Mouse (Mus musculus): ENCODE measurements around the gene Egflam.

Gene Egflam

DNA sequence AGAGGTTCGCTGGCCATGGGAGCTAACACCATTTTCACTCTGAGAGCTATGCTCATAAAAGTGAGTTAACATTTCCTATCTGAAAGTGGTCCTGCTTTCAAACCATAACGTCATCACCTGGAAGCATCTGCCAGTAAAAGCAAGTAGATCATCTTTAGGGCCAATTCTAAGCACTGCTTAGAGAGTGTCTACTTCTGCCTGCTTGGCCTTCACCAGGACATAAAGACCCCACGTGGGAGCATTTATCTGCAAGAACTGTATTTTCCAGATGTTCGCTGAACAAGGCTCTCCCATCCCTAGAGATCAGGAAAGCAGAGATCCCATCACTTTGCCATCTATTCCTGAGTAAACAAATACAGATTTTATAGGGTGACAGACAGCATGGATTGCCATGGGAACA, 108.2 kb downstream of the Egflam start:
- DNase-seq, result no peak

DNA sequence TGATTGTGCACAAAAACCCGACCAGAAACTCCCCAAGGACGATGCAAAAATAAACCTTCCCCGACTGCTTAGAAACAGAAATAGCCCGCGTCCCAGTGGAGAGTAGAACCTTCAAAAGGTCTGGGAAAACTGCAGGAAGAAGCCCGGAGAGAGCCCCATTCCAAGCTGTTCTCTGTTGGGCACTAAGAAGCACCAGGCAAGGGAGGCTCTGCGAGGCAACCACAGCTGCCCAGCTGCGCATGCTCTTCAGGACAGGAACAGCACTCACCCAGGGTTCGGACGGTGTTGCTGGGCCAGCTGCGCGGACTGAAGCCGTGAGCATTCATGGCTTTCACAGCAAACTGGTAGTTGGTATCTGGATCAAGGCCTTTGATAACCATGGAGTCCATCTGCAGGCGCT, 108.7 kb downstream of the Egflam start:
- no peak for DNase-seq

DNA sequence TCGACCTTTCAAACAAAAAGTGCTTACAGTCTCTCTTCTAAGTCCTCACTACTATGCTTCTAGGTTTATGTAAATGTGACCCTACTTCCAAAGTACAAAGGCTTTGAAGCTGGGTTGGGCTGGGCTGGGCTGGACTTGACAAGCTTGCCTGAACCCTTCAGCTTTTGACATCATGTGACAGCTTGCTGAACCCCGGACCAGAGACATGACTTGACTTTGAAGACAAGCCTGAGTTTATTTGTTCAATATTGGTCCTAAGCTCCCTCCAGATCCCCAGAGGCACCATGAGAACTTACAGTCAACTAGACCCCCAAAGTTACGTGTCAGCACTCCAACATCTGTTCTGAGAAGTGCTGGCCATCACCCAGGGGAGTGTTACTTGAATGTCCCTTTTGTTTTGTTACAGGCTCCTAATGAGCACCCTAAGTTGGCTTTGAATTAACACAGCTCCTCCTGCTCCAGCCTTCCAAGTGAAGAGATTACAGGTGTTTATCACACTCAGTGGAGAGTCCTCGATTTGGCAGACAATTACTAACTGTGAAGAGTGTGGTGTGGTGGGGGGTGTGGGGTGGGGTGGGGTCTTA, 109.3 kb downstream of the Egflam start:
- no peak for DNase-seq

DNA sequence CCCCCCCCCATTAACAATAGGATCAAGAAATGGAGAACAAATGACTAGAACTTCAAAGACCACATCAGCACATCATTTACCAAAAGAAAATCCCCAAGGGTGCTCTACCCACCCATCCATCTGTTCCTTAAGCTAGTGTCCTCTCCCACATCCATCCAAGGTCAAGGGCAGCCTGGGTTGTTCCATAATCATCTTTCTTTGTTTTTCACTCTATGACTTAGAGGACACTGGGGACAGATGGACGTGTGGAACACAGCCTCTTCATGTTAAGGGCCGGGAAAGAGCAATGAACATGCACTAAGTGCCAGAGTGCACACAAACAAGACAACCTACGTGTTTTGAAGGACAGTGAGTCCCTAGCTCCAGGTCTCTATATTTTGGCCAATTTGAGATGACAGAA, 110.3 kb downstream of the Egflam start:
- no peak for DNase-seq

DNA sequence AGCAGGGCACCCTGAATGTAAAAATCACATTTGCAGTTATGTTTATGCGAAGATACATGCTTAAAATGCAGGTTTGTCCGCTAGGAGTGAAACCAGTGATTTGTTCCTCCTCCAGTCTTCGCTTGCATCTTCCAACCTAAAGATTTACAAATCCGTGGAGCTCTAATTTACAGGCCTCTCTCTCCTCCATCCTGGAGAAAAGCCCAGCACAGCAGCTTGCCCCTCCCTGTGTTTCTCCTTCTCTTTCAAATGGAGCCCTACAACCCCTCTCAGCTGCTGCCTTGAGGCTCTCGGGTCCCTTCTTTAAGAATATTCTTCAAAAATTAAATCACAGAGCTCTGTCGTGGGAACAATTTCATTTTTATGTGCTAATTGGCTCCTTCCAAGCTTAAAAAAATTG, 116.6 kb downstream of the Egflam start:
- no peak for DNase-seq

DNA sequence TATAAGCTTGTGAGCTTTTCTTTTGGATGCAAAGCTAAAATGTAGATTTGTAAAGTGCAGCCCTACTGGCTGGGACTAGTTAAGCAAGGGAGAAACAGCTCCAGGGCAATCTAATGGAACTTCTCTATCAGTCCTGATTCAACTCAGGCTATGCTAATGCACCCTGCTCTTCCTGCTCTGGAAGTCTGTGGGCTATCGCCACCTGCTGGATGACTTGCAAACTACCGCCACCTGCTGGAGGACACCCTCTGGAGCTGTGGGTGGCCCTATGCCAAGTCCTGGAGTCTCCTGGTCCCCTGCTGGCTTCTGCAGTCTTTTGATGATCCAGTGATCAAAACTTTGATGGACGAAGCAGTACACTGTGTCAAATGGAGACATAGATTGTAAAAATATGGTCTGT, 134.4 kb downstream of the Egflam start:
- DNase-seq, result peak; percentile 85

DNA sequence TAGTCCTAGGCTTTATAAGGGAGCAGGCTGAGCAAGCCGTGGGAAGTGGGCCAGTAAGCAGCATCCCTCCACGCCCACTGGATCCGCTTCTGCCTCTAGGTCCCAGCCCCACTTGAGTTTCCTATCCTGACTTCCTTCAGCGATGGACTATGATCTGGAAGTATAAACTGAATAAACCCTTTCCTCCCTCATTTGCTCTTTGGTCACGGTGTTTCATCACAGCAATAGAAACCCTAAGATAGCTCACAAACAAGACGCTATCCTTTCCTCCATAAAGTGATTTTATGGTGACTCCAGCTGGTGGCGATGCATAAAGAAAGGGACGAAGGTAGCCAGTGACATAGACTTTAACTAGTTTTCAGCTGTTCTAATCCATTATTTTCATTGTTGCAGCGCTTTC, 134.9 kb downstream of the Egflam start:
- DNase-seq, result no peak

DNA sequence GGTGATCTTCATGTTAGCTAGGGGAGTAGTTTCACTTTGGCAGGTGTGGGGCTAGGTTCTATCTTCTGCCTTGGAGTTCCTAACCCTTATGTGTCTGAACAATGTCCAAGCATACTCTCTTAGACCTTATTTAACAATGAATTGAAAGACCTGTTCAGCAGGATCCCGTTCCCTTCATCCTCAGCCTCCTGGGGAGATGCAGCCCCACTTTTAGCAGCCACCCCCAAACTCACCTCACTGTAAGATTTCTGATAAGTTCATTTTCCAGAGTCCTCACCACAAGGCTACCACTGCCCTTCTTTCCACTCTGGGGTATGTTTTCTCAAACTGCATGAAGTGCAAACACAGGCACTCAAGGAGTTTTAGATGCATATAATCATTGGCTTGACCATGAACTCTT, 136.8 kb downstream of the Egflam start:
- DNase-seq, result no peak

DNA sequence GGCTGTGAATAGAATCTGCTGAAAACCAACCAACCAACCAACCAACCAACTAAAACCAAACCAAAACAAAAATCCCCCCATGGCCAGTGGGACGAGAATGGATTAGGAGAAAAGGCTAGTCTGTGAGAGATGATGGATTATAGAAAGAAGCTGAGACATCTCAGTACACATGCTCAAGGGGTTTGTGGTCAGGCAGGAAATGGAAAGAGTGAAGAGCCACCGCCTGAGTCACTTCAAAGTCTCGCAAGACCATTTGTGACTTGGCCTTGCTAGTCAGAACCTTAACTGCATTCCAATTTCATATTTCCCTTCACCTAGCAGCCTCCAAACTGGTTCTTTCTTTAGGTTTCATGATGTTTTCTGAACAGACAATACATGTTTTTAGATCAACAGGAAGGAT, 141.6 kb downstream of the Egflam start:
- no peak for DNase-seq

DNA sequence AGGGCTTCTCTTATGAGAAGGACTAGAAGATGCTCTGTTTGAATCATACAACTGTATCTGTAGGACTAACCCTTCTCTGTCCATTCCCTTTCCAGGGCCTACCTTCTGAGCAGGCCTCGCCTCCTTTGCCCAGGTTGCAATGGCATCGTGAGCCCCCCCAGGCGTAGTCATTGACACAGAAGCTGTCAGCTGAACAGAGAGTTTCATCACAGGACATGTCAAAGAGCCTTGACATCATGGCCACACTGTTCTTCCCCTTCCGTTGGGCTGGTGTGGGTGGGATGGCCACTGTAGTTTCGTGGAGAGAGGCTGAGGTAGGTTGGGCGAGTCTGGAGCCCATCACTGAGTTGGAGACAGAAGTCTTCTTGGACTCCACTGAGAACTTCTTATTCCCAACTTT, 144.9 kb downstream of the Egflam start:
- no peak for DNase-seq

DNA sequence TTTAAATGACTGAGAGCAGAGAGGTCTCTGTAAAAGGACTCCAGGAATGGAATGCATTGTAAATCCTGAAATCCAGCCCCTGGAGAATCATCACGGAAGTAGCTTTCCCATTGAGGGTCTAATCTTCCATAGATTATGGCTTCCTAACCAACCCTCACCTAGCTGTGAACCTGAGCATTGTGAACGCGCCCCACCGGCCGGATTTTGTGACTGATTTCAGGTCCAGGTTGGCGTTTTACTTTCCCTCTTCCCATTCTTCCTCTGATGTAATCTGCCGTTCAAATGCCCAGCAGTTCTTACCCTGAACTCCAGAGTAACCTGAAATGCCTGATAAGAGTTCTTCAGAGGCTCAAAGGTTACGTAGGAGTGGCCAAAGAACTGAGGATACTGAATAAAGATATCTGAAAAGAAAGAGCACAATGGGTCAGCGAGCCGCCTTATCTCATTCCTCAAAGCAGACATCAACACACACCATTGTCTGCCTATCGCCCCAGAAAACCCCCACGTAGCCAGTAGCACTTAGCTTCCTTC, 146.0 kb downstream of the Egflam start:
- DNase-seq, result no peak

DNA sequence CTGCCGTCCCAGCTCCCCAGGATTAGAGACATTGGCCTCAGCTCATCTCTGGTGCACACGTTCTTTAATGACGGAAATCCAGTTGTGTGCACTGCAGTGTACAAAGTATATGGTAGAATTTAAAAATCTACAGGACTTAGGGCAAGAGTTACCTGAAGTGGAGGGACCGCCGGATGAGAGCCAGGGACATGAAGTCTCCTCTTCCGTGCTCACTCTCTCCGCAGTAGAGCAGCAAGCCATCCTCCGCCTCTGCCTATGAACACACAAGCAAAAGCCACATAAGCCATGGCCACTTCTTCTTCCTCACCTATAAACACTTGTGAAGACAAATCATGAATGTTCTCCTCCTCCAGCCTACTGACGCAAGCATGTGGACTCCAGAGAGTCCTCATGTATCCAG, 147.2 kb downstream of the Egflam start:
- DNase-seq, result no peak

DNA sequence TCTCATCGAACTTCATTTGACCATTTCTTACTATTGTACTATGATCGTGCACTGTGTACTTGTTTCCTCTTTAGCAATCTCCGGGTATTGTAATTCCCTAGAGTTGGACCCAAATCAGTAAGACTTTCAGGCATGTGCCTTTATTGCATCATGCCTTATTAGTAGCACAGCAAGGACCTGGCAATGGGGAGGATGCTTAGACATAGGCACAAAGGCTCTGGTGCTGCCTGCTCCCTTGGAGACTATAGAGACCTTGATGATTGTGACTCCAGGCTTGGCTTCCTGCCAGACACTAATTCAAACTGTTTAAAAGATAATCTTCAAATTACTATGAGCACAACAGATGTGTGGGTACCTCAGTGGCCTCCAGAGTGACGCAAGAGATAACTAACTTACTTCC, 149.0 kb downstream of the Egflam start:
- no peak for DNase-seq

DNA sequence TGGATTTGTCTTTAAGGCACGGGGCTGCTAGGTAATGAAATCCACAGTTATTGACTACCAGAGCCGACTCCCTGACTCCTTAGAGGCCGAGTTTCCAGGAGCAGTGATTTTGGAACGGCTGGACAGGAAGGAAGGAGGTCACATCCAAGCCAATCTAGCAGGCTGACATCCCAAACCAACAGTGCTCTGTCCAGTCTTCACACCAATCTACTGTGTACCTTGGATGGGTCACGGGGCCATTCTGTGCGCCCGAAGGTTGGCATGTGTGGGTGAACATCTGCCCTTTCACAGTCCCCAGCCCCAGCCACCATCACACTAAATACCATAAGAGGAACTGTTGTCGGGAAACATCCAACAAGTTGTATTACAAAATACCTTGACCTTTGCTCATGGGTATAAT, 150.9 kb downstream of the Egflam start:
- DNase-seq, result no peak

DNA sequence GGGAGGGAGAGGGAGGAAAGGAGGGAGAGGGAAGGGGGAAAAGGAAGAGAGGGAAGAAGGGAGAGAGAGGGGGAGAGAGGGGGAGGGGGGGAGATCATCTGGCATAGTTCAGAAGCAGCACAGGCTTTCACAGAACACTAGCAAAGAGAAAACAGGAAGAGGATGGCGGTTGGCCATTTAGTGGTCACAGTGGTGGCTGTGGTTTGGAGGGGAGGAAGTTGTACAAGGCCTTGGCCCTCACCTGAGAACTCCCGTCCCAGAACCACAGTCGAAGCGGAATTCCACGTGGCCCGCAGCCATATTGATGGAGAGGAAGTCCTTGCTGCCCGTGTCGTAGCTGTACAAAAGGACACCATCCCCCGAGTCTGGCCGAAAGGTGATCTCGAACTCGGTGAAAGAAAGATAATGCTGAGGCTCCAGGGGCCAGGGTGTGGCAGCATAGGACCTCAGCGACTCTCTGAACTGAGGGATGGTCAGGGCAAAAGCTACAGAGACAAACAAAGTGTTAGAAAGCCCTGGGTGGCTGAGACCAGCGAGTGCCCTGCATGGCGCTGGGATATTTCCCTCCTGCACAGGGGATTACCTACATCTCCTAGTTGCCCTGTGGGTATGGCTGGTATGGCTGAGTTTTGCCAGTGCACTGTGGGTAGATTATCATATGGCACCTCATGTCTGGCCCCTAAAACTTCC, 155.9 kb downstream of the Egflam start:
- no peak for DNase-seq

DNA sequence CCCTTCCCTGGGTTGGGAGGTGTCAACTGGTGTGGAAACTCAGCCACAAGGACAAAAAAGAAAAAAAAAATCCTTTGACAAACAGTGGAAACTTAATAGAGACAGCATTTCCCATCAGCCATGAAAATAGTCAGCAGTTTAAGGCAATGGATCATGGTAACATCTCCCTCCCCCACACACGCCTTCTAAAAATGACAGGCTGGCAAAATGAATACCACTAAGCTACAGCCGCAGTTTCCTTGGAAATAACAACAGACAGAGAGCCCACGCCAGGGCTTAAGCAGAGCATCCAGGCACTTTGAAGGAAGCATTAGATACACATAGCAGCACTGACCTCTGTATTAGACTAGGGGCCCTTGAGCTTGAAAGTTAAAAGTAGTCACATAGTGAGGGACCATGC, 157.2 kb downstream of the Egflam start:
- DNase-seq, result no peak

DNA sequence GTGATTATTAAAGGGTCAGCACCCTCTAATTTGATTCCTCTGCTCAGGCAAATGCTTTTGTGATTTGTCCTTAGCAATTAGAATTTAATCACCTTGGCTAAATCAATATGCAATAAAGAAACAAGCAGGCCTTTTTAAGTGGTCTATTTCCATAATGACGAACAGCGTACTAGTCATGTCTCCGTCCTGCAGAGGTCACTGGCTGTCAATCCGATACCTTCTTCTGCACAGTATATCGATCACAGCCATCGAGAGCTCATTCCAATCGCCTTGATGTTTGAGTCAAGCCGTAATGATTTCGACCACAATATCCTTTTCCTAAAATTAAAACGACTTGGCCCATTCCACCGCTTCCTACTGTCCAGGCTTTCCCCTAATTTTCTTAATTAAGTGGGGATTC, 158.3 kb downstream of the Egflam start:
- no peak for DNase-seq

DNA sequence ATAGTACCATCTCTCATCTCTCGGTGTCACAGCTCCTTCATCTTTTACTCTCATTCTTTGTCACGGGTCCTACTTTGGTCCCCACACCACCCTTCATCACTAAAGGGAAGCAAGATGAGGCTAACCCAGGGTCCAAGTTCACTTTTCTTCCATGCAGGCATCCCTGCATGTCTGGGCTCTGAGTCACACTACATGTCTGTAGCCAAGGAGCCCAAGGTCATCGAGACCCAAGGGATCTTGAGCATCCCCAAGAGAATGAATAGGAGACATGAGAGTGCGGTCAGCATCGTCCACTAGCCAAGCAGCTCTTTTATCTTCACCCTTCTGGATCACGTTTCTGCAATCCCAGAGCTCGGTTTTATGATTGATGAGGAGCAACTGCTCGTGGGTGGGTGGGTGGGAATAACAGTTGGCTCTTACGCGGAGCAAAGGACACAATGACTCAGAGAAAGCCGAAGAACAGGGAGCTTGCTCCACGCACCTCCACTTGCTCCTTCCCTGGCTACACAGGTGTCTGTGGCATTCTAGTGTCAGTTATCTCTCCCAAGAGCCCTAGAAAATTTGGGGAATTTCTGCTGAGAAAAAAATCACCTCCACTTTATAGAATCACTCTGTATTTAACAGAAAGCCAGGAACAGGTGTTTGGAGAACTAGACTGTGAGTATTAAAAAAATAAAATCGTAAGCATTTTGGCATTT, 164.7 kb downstream of the Egflam start:
- no peak for DNase-seq

DNA sequence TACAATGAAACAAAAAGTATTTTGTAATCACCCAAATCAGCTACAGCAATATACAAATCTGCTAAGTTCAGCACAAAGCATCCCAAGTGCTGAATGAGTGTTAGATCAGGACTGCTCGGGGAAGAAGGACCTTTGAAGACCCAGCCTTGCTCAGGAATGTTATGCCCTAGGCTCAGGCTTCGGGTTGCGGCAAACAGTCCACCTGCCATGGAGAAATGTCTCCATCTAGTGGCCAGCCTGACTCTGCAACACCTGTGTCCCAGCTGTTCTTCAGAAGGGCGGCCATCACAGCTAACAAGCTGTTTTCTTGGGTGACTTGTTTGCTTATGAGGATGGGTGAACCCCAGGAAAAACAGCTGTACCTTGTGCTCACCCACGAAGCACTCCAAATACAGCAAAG, 172.0 kb downstream of the Egflam start:
- peak; percentile 82 for DNase-seq

DNA sequence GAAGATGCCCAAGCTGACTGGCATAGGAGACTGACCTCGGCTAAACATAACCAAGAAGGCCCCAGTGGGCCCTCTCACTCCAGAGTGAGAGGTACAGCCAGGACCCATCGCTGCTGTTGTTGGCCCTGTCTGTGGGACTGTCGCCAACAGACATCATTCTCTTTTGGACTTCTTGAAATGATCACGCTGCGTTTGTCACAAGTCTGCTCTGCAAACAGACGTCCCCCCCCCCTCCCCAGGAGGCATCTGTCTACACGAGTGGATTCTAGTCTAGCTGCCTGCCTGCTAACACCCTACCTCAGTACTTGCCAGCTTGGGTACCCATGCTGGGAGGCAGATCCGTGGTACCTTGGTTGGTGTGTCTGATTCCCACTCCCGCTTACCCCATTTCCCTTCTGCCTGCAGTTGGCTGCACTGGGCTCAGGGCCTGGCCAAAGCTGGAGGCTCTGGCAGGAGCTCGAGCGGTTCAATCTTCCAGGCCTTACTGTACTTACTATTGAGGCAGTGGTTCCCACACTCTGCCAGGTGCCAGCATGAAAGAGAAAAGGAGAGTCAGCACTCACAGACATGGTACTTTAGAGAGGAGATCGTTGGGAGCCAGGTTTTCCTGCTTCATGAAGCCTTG, 173.9 kb downstream of the Egflam start:
- no peak for DNase-seq

DNA sequence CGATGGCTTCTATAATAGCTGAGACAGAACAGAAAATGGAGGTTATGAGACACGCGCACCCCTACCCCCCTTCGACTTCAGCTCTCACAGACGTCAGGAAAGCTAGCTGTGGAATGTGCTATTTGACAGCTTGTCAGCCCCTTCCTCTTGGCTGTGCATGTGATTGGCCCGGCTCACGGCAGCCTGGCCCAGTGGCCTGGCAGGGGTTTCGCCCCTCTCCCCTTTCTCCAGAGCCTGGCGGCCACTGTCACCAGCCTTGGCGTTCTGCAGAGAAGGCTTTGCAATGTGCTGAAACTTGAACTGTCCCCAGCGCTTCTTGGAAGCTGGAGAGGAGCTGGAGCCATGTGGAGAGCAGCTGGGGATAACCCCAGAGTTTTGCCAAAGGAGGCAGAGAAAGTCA, 175.4 kb downstream of the Egflam start:
- DNase-seq, result no peak

DNA sequence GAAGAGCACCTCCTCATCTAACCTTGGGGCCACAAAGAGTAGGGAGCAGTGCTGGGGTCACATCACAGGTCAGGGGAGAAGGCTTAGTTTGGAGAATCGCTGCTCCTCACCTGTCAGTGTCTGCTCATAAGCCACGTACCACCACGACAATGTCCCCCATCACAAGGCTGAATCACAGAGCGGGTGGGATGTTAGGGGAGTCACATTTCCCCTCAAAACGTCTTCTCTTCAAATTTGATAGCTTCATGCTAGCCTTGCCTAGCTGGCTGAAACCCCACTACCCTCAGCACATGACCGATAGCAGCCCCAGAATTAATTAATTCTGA, 181.0 kb downstream of the Egflam start:
- DNase-seq, result no peak

DNA sequence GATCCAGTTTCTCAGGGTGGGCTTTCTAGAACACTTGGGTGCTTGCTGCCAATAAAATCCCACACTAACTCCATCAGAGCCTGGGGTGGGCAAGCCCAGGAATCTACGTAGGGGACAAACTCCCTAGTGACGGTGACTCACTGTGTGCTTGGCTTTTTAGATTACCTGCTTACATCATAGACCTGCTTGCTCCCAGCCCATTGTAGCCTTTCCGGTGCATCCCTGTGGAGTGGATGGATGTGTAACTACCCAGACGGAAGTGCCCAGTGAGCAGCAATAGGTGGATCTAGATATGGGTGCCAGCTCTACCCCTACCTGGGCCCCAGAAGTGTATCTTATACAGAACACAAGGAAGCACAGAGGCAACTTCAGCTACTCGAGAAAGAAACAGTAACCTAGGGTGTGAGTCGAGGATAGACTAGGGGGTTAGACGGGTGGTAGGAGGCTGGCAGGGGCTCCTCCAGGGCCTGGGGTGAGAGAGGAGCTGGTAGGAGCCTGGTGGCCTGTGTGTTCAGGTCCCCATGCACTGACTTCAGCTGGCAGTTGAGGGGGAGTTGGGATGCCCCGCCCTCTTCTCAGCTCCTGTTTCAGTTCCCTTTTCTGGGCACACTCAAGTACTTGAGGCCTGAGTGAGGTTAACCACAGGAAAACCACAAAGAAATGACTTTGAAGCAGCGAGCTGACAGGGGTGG, 181.5 kb downstream of the Egflam start:
- DNase-seq, result no peak
